Mouse (Mus musculus): ENCODE data around the gene Lix1.
"Not testable (repeated sequence)": the region's sequence is repeated elsewhere in the genome, so short reads cannot be mapped to it uniquely, and the experiment has no call there.

Gene Lix1

GRCm38 (mm10) chr17:17496234-17496633 is 93.8 kb downstream of the Lix1 start:
- DNase-seq (ENCODE audit: low read depth), result not testable (repeated sequence)

- DNase-seq (ENCODE audit: low read depth), result no peak
Observed at GRCm38 (mm10) chr17:17496730-17497129, 94.3 kb downstream of the Lix1 start.

- DNase-seq (ENCODE audit: low read depth), result no peak
Observed at GRCm38 (mm10) chr17:17498848-17499247, 96.4 kb downstream of the Lix1 start.

GRCm38 (mm10) chr17:17499278-17499677 is 96.8 kb downstream of the Lix1 start:
- no peak for DNase-seq (ENCODE audit: low read depth)

- no peak for DNase-seq (ENCODE audit: low read depth)
Observed at GRCm38 (mm10) chr17:17506677-17507076, 104.2 kb downstream of the Lix1 start.
